Mouse (Mus musculus) forebrain, embryonic 12.5 days (tissue): ENCODE results near the gene Fkbp2. TPM values are rescaled to one million over a fixed set of nuclear protein-coding genes. Genes with fewer than 3 reads are reported as not detected.
A peak's percentile ranks its signal among the peaks of the same experiment; 100 is the strongest.

Experiments used
- ATAC-seq: fragments of 200-750 bp; cut with Nextera tagmentation; 2 replicates; pipeline ENCODE4 v1.8.0; 2017; ENCODE audit warnings: moderate TSS enrichment; ENCODE audit not compliant: low FRiP score
- H3K27ac ChIP-seq: fragments of 300-500 bp; sonication (generic); 2 replicates; pipeline ENCODE4 v1.5.1; 2016; ENCODE audit warnings: mild to moderate bottlenecking
- H3K27me3 ChIP-seq: fragments of 300-500 bp; sonication (generic); 2 replicates; pipeline ENCODE4 v1.6.1; 2016; ENCODE audit warnings: mild to moderate bottlenecking
- H3K36me3 ChIP-seq: fragments of 300-500 bp; sonication (generic); replicated peaks from 2 replicates; pipeline ENCODE4 v1.6.1; 2016; ENCODE audit warnings: mild to moderate bottlenecking
- H3K4me1 ChIP-seq: fragments of 300-500 bp; sonication (generic); 2 replicates; pipeline ENCODE4 v1.6.1; 2016
- H3K4me2 ChIP-seq: fragments of 300-500 bp; sonication (generic); 2 replicates; pipeline ENCODE4 v1.6.1; 2016; ENCODE audit warnings: mild to moderate bottlenecking, moderate library complexity
- H3K4me3 ChIP-seq: fragments of 300-500 bp; sonication (generic); replicated peaks from 2 replicates; pipeline ENCODE4 v1.5.1; 2016; ENCODE audit warnings: mild to moderate bottlenecking
- H3K9ac ChIP-seq: fragments of 300-500 bp; sonication (generic); 2 replicates; pipeline ENCODE4 v1.6.1; 2016; ENCODE audit warnings: mild to moderate bottlenecking
- H3K9me3 ChIP-seq: fragments of 300-500 bp; sonication (generic); 2 replicates; pipeline ENCODE4 v1.6.1; 2016
- WGBS: fragments of 180-500 bp; shearing (Covaris S2); methylation state at CpG from one replicate; pipeline ENCODE4 v1.1.7; 2016; 5-methylcytosine and 5-hydroxymethylcytosine counted together
- polyA plus RNA-seq: library from polyadenylated mRNA; unstranded; fragments of >200 nt; fragmentation: Nextera tagmentation; extraction: Ambion mirVana; gene quantifications from 2 replicates; pipeline ENCODE4 v1.2.1, GENCODE M21; 2016

Gene Fkbp2
- polyA plus RNA-seq, 1 experiment from 2014 or later, result 79.8 TPM

- H3K4me2 ChIP-seq, result peak within 1 kb of the TSS; percentile 93
- no peaks in the 10 kb centered on the region for H3K9me3 ChIP-seq
- peaks cover 26% of the 10 kb centered on the region for H3K27me3 ChIP-seq
- under 1% methylated on average over 65 of the region's 84 CpGs for WGBS
- ATAC-seq, result peak; percentile 74
- H3K27ac ChIP-seq, result peak within 1 kb of the TSS; percentile 93
- peaks cover 62% of the 10 kb centered on the region for H3K4me1 ChIP-seq
- peak within 1 kb of the TSS; percentile 90 for H3K9ac ChIP-seq
- peak within 1 kb of the TSS; percentile 84 for H3K4me3 ChIP-seq
- peaks cover 22% of the 10 kb centered on the region for H3K36me3 ChIP-seq
Measured at GRCm38 (mm10) chr19:6974211-6975205, 5.8 kb downstream of the Fkbp2 start, which contains the start of gene Ppp1r14b. Ppp1r14b (plus strand) TSS chr19:6974968.

DNA sequence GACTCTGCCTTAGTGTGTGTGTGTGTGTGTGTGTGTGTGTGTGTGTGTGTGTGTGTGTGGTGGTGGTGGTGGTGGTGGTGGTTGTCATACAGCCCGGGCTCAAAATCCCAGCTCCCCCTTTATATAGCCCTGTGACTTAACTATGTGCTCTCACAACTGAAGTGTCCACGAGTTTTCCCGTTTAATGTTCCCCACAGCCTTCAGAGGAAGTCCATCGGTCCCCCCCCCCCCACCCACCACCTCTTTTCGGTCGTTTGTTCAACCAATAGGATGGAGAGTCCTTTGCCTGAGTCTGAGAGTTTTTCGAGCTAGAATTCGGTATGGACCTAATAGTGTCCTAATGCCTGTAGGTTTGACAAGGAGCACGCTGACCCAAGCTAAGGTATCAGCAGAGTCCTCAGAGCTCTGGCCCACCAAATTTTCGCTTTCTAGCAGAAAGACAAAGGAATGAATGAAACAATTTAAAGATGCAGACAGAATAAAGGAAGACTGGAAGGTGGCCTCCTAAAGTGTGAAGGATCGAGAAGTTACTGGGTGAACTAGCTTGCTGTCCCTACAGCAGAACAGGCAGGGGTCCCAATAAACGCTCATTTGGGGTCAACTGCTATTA is 6.6 kb downstream of the Fkbp2 start:
- Histone ChIP-seq H3K9ac (peak overlapping the region; percentile 90), H3K27ac (peak overlapping the region; percentile 93; the same call in 1 of the 2 replicates), H3K4me1 (peaks cover 62% of the 10 kb centered on the region), H3K4me2 (peak overlapping the region; percentile 93), H3K27me3 (peaks cover 35% of the 10 kb centered on the region), H3K36me3 (peaks cover 22% of the 10 kb centered on the region), H3K4me3 (peak overlapping the region; percentile 84), H3K9me3 (no peaks in the 10 kb centered on the region)
- 32% methylated on average over 12 of the region's 12 CpGs for WGBS
- no peak for ATAC-seq

DNA sequence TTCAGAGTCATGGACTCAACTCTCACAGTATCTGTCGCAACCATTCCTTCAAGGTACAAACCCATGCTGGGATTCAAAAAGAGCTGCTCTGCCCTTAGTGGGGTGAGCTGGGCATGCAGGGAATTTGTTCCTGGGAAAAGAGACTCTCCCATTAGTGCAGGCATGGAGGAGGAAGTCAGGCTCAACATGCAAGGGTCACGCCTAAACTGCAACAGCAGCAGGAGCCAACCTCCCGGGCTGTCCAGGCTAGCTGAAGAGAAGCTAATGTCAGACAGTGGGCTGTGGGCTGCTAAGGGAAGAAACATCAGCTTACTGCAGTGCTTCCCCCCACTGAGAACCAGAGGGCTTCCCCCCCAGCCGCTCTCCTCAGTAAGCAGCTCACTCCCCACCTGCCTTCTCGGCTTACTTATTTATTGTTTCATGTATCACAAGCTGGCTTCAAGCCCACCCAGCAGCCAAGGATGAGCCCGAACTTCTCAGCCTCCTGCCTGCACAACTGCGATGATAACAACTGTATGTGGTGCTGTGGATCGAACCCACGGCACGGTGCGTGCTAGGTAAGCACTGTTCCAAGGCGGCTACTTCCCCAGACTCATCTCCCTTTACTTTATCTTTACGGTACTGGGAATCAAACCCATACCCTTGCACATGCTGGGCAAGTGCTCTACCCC is 7.9 kb downstream of the Fkbp2 start:
- ATAC-seq, result no peak
- 79% methylated on average over 13 of the region's 13 CpGs for WGBS
- no peak overlapping the region for H3K4me2 ChIP-seq
- H3K9me3 ChIP-seq, result no peaks in the 10 kb centered on the region
- peaks cover 52% of the 10 kb centered on the region for H3K4me1 ChIP-seq
- peaks cover 46% of the 10 kb centered on the region for H3K27me3 ChIP-seq
- H3K36me3 ChIP-seq, result peaks cover 9% of the 10 kb centered on the region
- H3K27ac ChIP-seq, result no peak overlapping the region
- no peak overlapping the region for H3K4me3 ChIP-seq
- no peak overlapping the region for H3K9ac ChIP-seq

DNA sequence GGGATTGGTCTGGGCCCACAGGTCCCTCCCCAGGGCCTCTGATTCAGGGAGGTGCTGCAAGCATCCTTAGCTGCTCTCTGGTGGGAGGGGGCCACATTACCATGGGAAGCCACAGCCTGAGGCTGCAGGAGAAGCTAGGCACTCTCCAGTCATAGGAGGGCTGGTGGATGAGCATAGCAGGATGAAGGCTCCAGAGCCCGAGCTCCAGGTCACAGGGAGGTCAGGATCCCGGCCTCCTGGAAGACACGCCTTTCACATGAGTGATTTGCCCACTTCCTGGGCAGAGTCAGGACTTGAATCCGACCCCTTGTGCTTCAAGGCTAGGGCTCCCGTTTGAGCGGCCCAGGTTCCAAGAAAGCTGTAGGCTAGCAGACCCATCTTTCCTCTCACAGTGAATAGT is 8.7 kb downstream of the Fkbp2 start:
- Histone ChIP-seq H3K36me3 (peaks cover 4% of the 10 kb centered on the region; the same call in 1 of the 2 replicates), H3K4me2 (no peak overlapping the region), H3K4me3 (no peak overlapping the region), H3K9me3 (no peaks in the 10 kb centered on the region), H3K27ac (no peak overlapping the region), H3K27me3 (peaks cover 46% of the 10 kb centered on the region), H3K9ac (no peak overlapping the region), H3K4me1 (peaks cover 44% of the 10 kb centered on the region)
- ATAC-seq, result no peak
- 53% methylated on average over 6 of the region's 6 CpGs for WGBS

DNA sequence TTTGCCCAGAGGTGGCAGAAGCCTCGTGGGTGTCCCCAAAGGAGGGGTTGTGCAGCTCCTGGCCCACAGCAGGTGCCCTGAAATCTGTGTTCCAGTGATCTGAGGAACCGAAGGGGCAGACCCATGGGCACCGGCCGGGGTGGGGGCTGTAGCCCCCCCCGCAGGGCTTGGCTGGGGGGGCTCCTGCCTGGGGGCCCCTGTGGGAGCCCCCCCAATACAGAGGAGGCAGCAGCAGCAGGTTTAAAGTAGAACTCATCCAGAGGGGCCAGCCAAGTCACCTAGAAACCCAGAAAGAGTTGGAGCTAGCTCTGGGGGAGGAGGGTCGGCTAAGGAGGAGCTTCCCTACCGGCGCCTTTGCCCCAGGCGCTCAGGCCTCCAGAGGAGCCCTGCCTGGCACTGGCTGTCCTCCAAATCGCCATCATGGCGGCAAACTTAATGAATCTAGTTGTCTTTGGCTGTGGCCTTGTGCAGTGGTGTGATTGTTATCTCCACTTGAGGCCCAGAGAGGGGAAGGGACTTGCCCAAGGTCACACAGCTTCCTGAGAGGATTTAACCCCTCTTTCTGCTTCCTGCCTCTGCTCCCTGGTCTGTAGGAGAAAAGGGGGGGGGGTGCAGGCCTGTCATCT is 9.7 kb downstream of the Fkbp2 start:
- Histone ChIP-seq H3K27ac (peak overlapping the region; percentile 56; the same call in 1 of the 2 replicates), H3K4me1 (peaks cover 34% of the 10 kb centered on the region), H3K27me3 (peaks cover 46% of the 10 kb centered on the region), H3K9me3 (no peaks in the 10 kb centered on the region), H3K4me3 (no peak overlapping the region), H3K9ac (peak overlapping the region; percentile 44), H3K36me3 (no peaks in the 10 kb centered on the region), H3K4me2 (peak overlapping the region; percentile 57)
- WGBS, result 13% methylated on average over 11 of the region's 11 CpGs
- ATAC-seq, result no peak

- peaks cover 46% of the 10 kb centered on the region for H3K27me3 ChIP-seq
- H3K4me1 ChIP-seq, result peaks cover 34% of the 10 kb centered on the region
- ATAC-seq, result peak; percentile 15
- 0 out of 2 replicates have a peak, but pooled peaks cover 3% of the 10 kb centered on the region for H3K36me3 ChIP-seq
- H3K9ac ChIP-seq, result peak overlapping the region; percentile 53
- under 1% methylated on average over 43 of the region's 55 CpGs for WGBS
- no peaks in the 10 kb centered on the region for H3K9me3 ChIP-seq
- H3K4me2 ChIP-seq, result peak overlapping the region; percentile 57
- 0 out of 2 replicates have a peak overlapping the region, but pooled peaks have one; percentile 56 for H3K27ac ChIP-seq
- peak overlapping the region; percentile 48 for H3K4me3 ChIP-seq
Measured at GRCm38 (mm10) chr19:6969665-6970381, 10.5 kb downstream of the Fkbp2 start.

DNA sequence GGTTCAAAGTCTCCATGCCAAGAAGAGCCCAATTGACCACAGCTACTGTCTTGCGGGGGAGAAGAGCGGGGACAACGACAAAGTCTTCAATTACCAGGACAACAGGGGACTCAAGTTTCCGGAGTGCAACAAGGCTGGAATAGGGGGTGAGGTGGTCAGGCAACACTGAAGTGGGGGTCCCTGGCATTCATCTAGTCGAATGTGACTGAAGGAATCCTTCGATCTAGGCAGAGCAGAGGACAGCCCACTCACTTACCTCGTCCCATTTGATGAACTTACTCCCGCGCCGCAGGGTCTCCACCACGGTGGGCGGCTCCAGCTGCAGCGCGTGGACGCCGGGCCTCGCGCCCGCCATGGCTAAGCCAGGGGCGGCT is 11.0 kb downstream of the Fkbp2 start:
- 0 out of 2 replicates have a peak, but pooled peaks cover 6% of the 10 kb centered on the region for H3K36me3 ChIP-seq
- under 1% methylated on average over 20 of the region's 20 CpGs for WGBS
- H3K4me1 ChIP-seq, result peaks cover 34% of the 10 kb centered on the region
- H3K4me2 ChIP-seq, result peak overlapping the region; percentile 57
- H3K9ac ChIP-seq, result peak overlapping the region; percentile 53
- ATAC-seq, result no peak; the same call in 1 of the 2 replicates
- peaks cover 46% of the 10 kb centered on the region for H3K27me3 ChIP-seq
- H3K27ac ChIP-seq, result no peak overlapping the region
- H3K4me3 ChIP-seq, result peak overlapping the region; percentile 48
- no peaks in the 10 kb centered on the region for H3K9me3 ChIP-seq

- no peaks in the 10 kb centered on the region for H3K9me3 ChIP-seq
- H3K27me3 ChIP-seq, result peaks cover 46% of the 10 kb centered on the region
- H3K4me1 ChIP-seq, result peaks cover 29% of the 10 kb centered on the region
- H3K36me3 ChIP-seq, result 0 out of 2 replicates have a peak, but pooled peaks cover 10% of the 10 kb centered on the region
- H3K4me2 ChIP-seq, result peak overlapping the region; percentile 57
- no peak for ATAC-seq
- 14% methylated on average over 15 of the region's 15 CpGs for WGBS
- H3K9ac ChIP-seq, result peak overlapping the region; percentile 25; the same call in 1 of the 2 replicates
- no peak overlapping the region for H3K27ac ChIP-seq
- peak overlapping the region; percentile 48 for H3K4me3 ChIP-seq
Measured at GRCm38 (mm10) chr19:6968491-6969271, 11.6 kb downstream of the Fkbp2 start.

DNA sequence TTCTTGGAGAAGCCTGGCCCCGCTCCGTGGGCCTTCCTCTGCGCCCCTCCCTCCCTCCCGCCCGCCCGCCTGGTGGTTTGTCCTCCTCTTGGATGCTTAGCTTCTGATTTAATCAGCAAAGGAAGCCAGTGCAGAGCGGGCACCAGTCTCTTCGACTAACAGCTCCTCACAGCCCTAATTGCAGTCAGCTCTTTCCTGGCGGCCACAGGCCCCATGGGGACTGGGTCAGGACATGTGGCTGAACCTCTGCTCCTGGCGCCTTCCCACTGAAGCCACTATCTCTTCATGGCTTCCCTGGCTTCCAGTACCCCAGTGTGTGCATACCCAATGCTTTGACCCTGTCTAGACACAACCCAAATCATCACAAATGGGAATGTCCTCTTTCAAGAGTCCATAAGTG is 23.8 kb downstream of the Fkbp2 start:
- Histone ChIP-seq H3K4me2 (no peak overlapping the region), H3K9me3 (no peaks in the 10 kb centered on the region), H3K9ac (no peak overlapping the region), H3K27me3 (no peaks in the 10 kb centered on the region), H3K27ac (no peak overlapping the region), H3K36me3 (peaks cover 38% of the 10 kb centered on the region), H3K4me1 (peaks cover 11% of the 10 kb centered on the region), H3K4me3 (no peak overlapping the region)
- WGBS, result 80% methylated on average over 9 of the region's 10 CpGs
- no peak for ATAC-seq

- H3K36me3 ChIP-seq, result peaks cover 38% of the 10 kb centered on the region
Measured at GRCm38 (mm10) chr19:6955424-6955823, 24.9 kb downstream of the Fkbp2 start.

More at GRCm38 (mm10) chr19:6955424-6955823, 24.9 kb downstream of the Fkbp2 start:
- H3K4me3 ChIP-seq, result no peak overlapping the region
- H3K27me3 ChIP-seq, result no peaks in the 10 kb centered on the region
- H3K4me2 ChIP-seq, result no peak overlapping the region
- no peaks in the 10 kb centered on the region for H3K9me3 ChIP-seq
- ATAC-seq, result no peak
- H3K4me1 ChIP-seq, result peaks cover 11% of the 10 kb centered on the region
- no peak overlapping the region for H3K9ac ChIP-seq
- 89% methylated on average over 7 of the region's 7 CpGs for WGBS
- H3K27ac ChIP-seq, result no peak overlapping the region
